Mouse (Mus musculus) hindbrain, embryonic 10.5 days (tissue): ENCODE results near the gene Adssl1. TPM values are rescaled to one million over a fixed set of nuclear protein-coding genes. Genes with fewer than 3 reads are reported as not detected.
A peak's percentile ranks its signal among the peaks of the same experiment; 100 is the strongest.

ENCODE experiments used
- DNase-seq: peaks from one replicate; pipeline ENCODE4 v3.0.0-alpha.2; 2017; ENCODE audit warnings: low spot score
- H3K27ac ChIP-seq: fragments of 300-500 bp; sonication (generic); 2 replicates; pipeline ENCODE4 v1.5.1; 2016; ENCODE audit warnings: mild to moderate bottlenecking, moderate library complexity
- H3K27me3 ChIP-seq: fragments of 300-500 bp; sonication (generic); 2 replicates; pipeline ENCODE4 v1.6.1; 2016; ENCODE audit warnings: mild to moderate bottlenecking; ENCODE audit not compliant: poor library complexity, insufficient read depth, severe bottlenecking
- H3K36me3 ChIP-seq: fragments of 300-500 bp; sonication (generic); 2 replicates; pipeline ENCODE4 v1.6.1; 2016; ENCODE audit warnings: mild to moderate bottlenecking, moderate library complexity
- H3K4me1 ChIP-seq: fragments of 300-500 bp; sonication (generic); replicated peaks from 2 replicates; pipeline ENCODE4 v1.6.1; 2016; ENCODE audit warnings: mild to moderate bottlenecking
- H3K4me3 ChIP-seq: fragments of 300-500 bp; sonication (generic); 2 replicates; pipeline ENCODE4 v1.5.1; 2016; ENCODE audit warnings: mild to moderate bottlenecking, moderate library complexity
- H3K9me3 ChIP-seq: fragments of 300-500 bp; sonication (generic); 2 replicates; pipeline ENCODE4 v1.6.1; 2016; ENCODE audit warnings: mild to moderate bottlenecking, moderate library complexity
- WGBS: fragments of 180-500 bp; shearing (Covaris S2); methylation state at CpG from one replicate; pipeline ENCODE4 v1.1.7; 2016; 5-methylcytosine and 5-hydroxymethylcytosine counted together
- polyA plus RNA-seq: library from polyadenylated mRNA; unstranded; fragments of >200 nt; fragmentation: Nextera tagmentation; extraction: Ambion mirVana; gene quantifications from 2 replicates; pipeline ENCODE4 v1.2.1, GENCODE M21; 2016

Gene Adssl1
- polyA plus RNA-seq, 1 experiment from 2014 or later, result 3.7 TPM

GRCm38 (mm10) chr12:112670718-112671393 is 51.0 kb downstream of the Adssl1 start:
- Histone ChIP-seq H3K27ac (peak overlapping the region; percentile 100), H3K36me3 (peaks cover 61% of the 10 kb centered on the region), H3K4me1 (peaks cover 79% of the 10 kb centered on the region), H3K4me3 (peak overlapping the region; percentile 99), H3K9me3 (no peaks in the 10 kb centered on the region), H3K27me3 (no peaks in the 10 kb centered on the region)
- DNase-seq, result peak; percentile 47
- WGBS, result 43% methylated on average over 9 of the region's 9 CpGs

GRCm38 (mm10) chr12:112671891-112672290 is 52.0 kb downstream of the Adssl1 start:
- Histone ChIP-seq H3K4me1 (peaks cover 69% of the 10 kb centered on the region), H3K27me3 (peaks cover 8% of the 10 kb centered on the region; the same call in 1 of the 2 replicates), H3K36me3 (peaks cover 50% of the 10 kb centered on the region), H3K4me3 (peak overlapping the region; percentile 99), H3K27ac (peak overlapping the region; percentile 100), H3K9me3 (no peaks in the 10 kb centered on the region)
- no peak for DNase-seq
- 84% methylated on average over 7 of the region's 7 CpGs for WGBS

GRCm38 (mm10) chr12:112672744-112673575 is 53.1 kb downstream of the Adssl1 start:
- Histone ChIP-seq H3K27ac (peak overlapping the region; percentile 100), H3K27me3 (peaks cover 19% of the 10 kb centered on the region), H3K4me1 (peaks cover 77% of the 10 kb centered on the region), H3K36me3 (peaks cover 40% of the 10 kb centered on the region), H3K9me3 (no peaks in the 10 kb centered on the region), H3K4me3 (peak overlapping the region; percentile 99)
- no peak for DNase-seq
- WGBS, result 8% methylated on average over 21 of the region's 21 CpGs

- WGBS, result under 1% methylated on average over 67 of the region's 68 CpGs
- peaks cover 80% of the 10 kb centered on the region for H3K4me1 ChIP-seq
- peak overlapping the region; percentile 99 for H3K4me3 ChIP-seq
- H3K36me3 ChIP-seq, result peaks cover 33% of the 10 kb centered on the region
- DNase-seq, result peak; percentile 62
- no peaks in the 10 kb centered on the region for H3K9me3 ChIP-seq
- H3K27ac ChIP-seq, result peak overlapping the region; percentile 100
- H3K27me3 ChIP-seq, result peaks cover 25% of the 10 kb centered on the region
Observed at GRCm38 (mm10) chr12:112673576-112674091, 53.8 kb downstream of the Adssl1 start.

GRCm38 (mm10) chr12:112674132-112675011 is 54.5 kb downstream of the Adssl1 start, which contains the start of gene Akt1:
Akt1 (minus strand) TSS chr12:112674884.
- peaks cover 81% of the 10 kb centered on the region for H3K4me1 ChIP-seq
- peak; percentile 71 for DNase-seq

GRCm38 (mm10) chr12:112675245-112676035 is 55.6 kb downstream of the Adssl1 start:
- Histone ChIP-seq H3K27me3 (peaks cover 43% of the 10 kb centered on the region), H3K4me1 (peaks cover 82% of the 10 kb centered on the region), H3K27ac (peak overlapping the region; percentile 100), H3K4me3 (peak overlapping the region; percentile 99), H3K9me3 (no peaks in the 10 kb centered on the region), H3K36me3 (peaks cover 22% of the 10 kb centered on the region)
- 14% methylated on average over 18 of the region's 18 CpGs for WGBS
- peak; percentile 89 for DNase-seq

More at GRCm38 (mm10) chr12:112674132-112675011, 54.5 kb downstream of the Adssl1 start, which contains the start of gene Akt1:
- 6% methylated on average over 70 of the region's 70 CpGs for WGBS
- Histone ChIP-seq H3K27ac (peak within 1 kb of the TSS; percentile 100), H3K36me3 (peaks cover 26% of the 10 kb centered on the region), H3K4me3 (peak within 1 kb of the TSS; percentile 99), H3K9me3 (no peaks in the 10 kb centered on the region), H3K27me3 (peaks cover 33% of the 10 kb centered on the region)

- 67% methylated on average over 5 of the region's 5 CpGs for WGBS
- H3K27me3 ChIP-seq, result peaks cover 60% of the 10 kb centered on the region
Observed at GRCm38 (mm10) chr12:112677076-112677475, 57.2 kb downstream of the Adssl1 start.

GRCm38 (mm10) chr12:112677943-112678554 is 58.2 kb downstream of the Adssl1 start:
- 16% methylated on average over 19 of the region's 19 CpGs for WGBS
- Histone ChIP-seq H3K4me3 (peak overlapping the region; percentile 75), H3K36me3 (peaks cover 22% of the 10 kb centered on the region), H3K27me3 (peaks cover 70% of the 10 kb centered on the region), H3K9me3 (no peaks in the 10 kb centered on the region), H3K27ac (peak overlapping the region; percentile 90), H3K4me1 (peaks cover 61% of the 10 kb centered on the region)
- DNase-seq, result no peak

More at GRCm38 (mm10) chr12:112677076-112677475, 57.2 kb downstream of the Adssl1 start:
- no peak for DNase-seq
- Histone ChIP-seq H3K27ac (peak overlapping the region; percentile 90; the same call in 1 of the 2 replicates), H3K36me3 (peaks cover 17% of the 10 kb centered on the region), H3K4me1 (peaks cover 67% of the 10 kb centered on the region), H3K9me3 (no peaks in the 10 kb centered on the region), H3K4me3 (no peak overlapping the region)

GRCm38 (mm10) chr12:112678555-112679026 is 58.7 kb downstream of the Adssl1 start, which contains the start of gene Zbtb42:
Zbtb42 (plus strand) TSS chr12:112678828.
- no peaks in the 10 kb centered on the region for H3K9me3 ChIP-seq
- peaks cover 75% of the 10 kb centered on the region for H3K27me3 ChIP-seq
- H3K27ac ChIP-seq, result peak within 1 kb of the TSS; percentile 90
- under 1% methylated on average over 59 of the region's 60 CpGs for WGBS
- peaks cover 22% of the 10 kb centered on the region for H3K36me3 ChIP-seq
- DNase-seq, result peak; percentile 87
- peaks cover 61% of the 10 kb centered on the region for H3K4me1 ChIP-seq
- H3K4me3 ChIP-seq, result peak within 1 kb of the TSS; percentile 75

- Histone ChIP-seq H3K4me3 (peak overlapping the region; percentile 75), H3K4me1 (peaks cover 62% of the 10 kb centered on the region), H3K27ac (peak overlapping the region; percentile 90), H3K27me3 (peaks cover 79% of the 10 kb centered on the region), H3K9me3 (no peaks in the 10 kb centered on the region), H3K36me3 (peaks cover 22% of the 10 kb centered on the region)
- DNase-seq, result peak; percentile 59
- WGBS, result 3% methylated on average over 81 of the region's 87 CpGs
Observed at GRCm38 (mm10) chr12:112679027-112679996, 59.5 kb downstream of the Adssl1 start.
